Mouse (Mus musculus): Measurements from ENCODE around the gene Vmn1r60. TPM values are rescaled to one million over a fixed set of nuclear protein-coding genes. Genes with fewer than 3 reads are reported as not detected.
"Not testable (repeated sequence)": the region's sequence is repeated elsewhere in the genome, so short reads cannot be mapped to it uniquely, and the experiment has no call there.

The Vmn1r60 gene
- total RNA-seq (2021), result not detected
- long read RNA-seq, experiment 1, result 0 reads
- long read RNA-seq, experiment 2, result 0 reads

GRCm38 (mm10) chr7:5547217-5547616 lies at the start of gene Vmn1r60:
Gene Vmn1r60 (minus strand): TSS chr7:5547317.
- intact Hi-C loops (cut with DNase I), result not testable (repeated sequence)

GRCm38 (mm10) chr7:5540770-5541436 lies 6.2 kb downstream of the Vmn1r60 start:
- DNase-seq (ENCODE audit: extremely low spot score in 1 of 2, low spot score in 2 of 2); H3K27ac ChIP-seq; H3K4me3 ChIP-seq; intact Hi-C loops (cut with DNase I): not testable (repeated sequence)

More at GRCm38 (mm10) chr7:5547217-5547616, at the start of gene Vmn1r60:
- H3K27ac ChIP-seq; DNase-seq (ENCODE audit: extremely low spot score in 1 of 2, low spot score in 2 of 2); H3K4me3 ChIP-seq: not testable (repeated sequence)

GRCm38 (mm10) chr7:5493856-5494255 lies 53.3 kb downstream of the Vmn1r60 start, which contains the start of gene Vmn2r28:
Gene Vmn2r28 (minus strand): TSS chr7:5493956.
- H3K27ac ChIP-seq; DNase-seq (ENCODE audit: extremely low spot score in 1 of 2, low spot score in 2 of 2); intact Hi-C loops (cut with DNase I); H3K4me3 ChIP-seq: not testable (repeated sequence)

Other genes starting within 250 kb of the Vmn1r60 start
- gene Gm5065, start 196.8 kb downstream of the Vmn1r60 start, total RNA-seq (2021), result not detected
- not detected for gene Nlrp2, start 196.3 kb downstream of the Vmn1r60 start, total RNA-seq (2021)
- gene Vmn1r58, start 133.9 kb downstream of the Vmn1r60 start, total RNA-seq (2021), result not detected
- not detected for gene Vmn1r59, start 90.5 kb downstream of the Vmn1r60 start, total RNA-seq (2021)
- not detected for gene Vmn2r28, start 53.4 kb downstream of the Vmn1r60 start, total RNA-seq (2021)
- not detected for gene Vmn1r61, start 66.0 kb upstream of the Vmn1r60 start, total RNA-seq (2021)
- not detected for gene Vmn1r62, start 126.3 kb upstream of the Vmn1r60 start, total RNA-seq (2021)

All from left cerebral cortex, adult 2 months (tissue).